Mouse (Mus musculus): ENCODE data around the gene Phactr2.

DNA sequence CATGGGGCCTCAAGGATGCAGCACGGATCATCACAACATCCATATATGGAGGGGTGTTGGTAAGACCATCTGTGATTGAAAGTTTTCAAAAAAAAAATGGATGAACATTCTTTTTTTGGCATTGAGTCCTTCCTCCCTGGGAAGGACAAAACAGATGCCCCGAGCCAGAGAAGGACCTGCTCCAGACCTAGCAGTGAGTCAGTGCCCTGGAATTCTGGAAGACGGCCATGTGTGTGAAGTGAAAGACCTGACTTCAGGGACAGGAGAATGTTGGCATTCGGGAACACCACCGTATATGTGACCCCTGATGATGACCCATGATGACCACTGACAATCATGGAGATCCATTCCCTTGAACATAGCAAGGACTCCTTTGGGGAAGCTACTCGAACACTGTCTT lies 15.5 kb upstream of the Phactr2 start:
- TF ChIP-seq POLR2A (IDR thresholded peaks at IDR 0.05; ENCODE audit: insufficient read depth, low read length) (no peak), CTCF (IDR thresholded peaks at IDR 0.05; ENCODE audit: low read depth, low read length) (no peak), EP300 (IDR thresholded peaks at IDR 0.05; ENCODE audit: insufficient read depth, low read depth, low read length) (no peak)

Data from ES-Bruce4 (cell line).